Mouse (Mus musculus) neural tube, embryonic 12.5 days (tissue): ENCODE results near the gene Drd4. TPM values are rescaled to one million over a fixed set of nuclear protein-coding genes. Genes with fewer than 3 reads are reported as not detected.
A peak's percentile ranks its signal among the peaks of the same experiment; 100 is the strongest.

Experiments used
- ATAC-seq: fragments of 200-750 bp; cut with Nextera tagmentation; 2 replicates; pipeline ENCODE4 v1.8.0; 2017; ENCODE audit warnings: low read depth, mild to moderate bottlenecking, moderate TSS enrichment, moderate library complexity; ENCODE audit not compliant: low FRiP score
- H3K27ac ChIP-seq: fragments of 300-500 bp; sonication (generic); 2 replicates; pipeline ENCODE4 v1.5.1; 2016
- H3K27me3 ChIP-seq: fragments of 300-500 bp; sonication (generic); replicated peaks from 2 replicates; pipeline ENCODE4 v1.6.1; 2016; ENCODE audit warnings: mild to moderate bottlenecking
- H3K36me3 ChIP-seq: fragments of 300-500 bp; sonication (generic); 2 replicates; pipeline ENCODE4 v1.6.1; 2016; ENCODE audit warnings: mild to moderate bottlenecking
- H3K4me1 ChIP-seq: fragments of 300-500 bp; sonication (generic); 2 replicates; pipeline ENCODE4 v1.6.1; 2016
- H3K4me2 ChIP-seq: fragments of 300-500 bp; sonication (generic); replicated peaks from 2 replicates; pipeline ENCODE4 v1.6.1; 2016; ENCODE audit warnings: mild to moderate bottlenecking
- H3K4me3 ChIP-seq: fragments of 300-500 bp; sonication (generic); 2 replicates; pipeline ENCODE4 v1.5.1; 2016
- H3K9ac ChIP-seq: fragments of 300-500 bp; sonication (generic); 2 replicates; pipeline ENCODE4 v1.6.1; 2016; ENCODE audit warnings: mild to moderate bottlenecking
- H3K9me3 ChIP-seq: fragments of 300-500 bp; sonication (generic); 2 replicates; pipeline ENCODE4 v1.6.1; 2016; ENCODE audit warnings: mild to moderate bottlenecking
- whole genome bisulfite sequencing: fragments of 180-500 bp; shearing (Covaris S2); methylation state at CpG from one replicate; pipeline ENCODE4 v1.1.7; 2016; 5-methylcytosine and 5-hydroxymethylcytosine counted together
- polyA plus RNA-seq: library from polyadenylated mRNA; unstranded; fragments of >200 nt; fragmentation: Nextera tagmentation; extraction: Ambion mirVana; gene quantifications from 2 replicates; pipeline ENCODE4 v1.2.1, GENCODE M21; 2016

Drd4 gene
- polyA plus RNA-seq, 1 experiment from 2014 or later: 0.94 TPM

GRCm38 (mm10) chr7:141297926-141298650, 6.3 kb downstream of the Drd4 start:
- Histone ChIP-seq H3K36me3 (peaks cover 50% of the 10 kb centered on the region), H3K4me1 (peaks cover 16% of the 10 kb centered on the region), H3K9me3 (no peaks in the 10 kb centered on the region), H3K4me3 (no peak overlapping the region), H3K4me2 (no peak overlapping the region), H3K27me3 (peaks cover 31% of the 10 kb centered on the region), H3K27ac (no peak overlapping the region), H3K9ac (no peak overlapping the region)
- no peak for ATAC-seq
- WGBS: 77% methylated on average over 3 of the region's 3 CpGs

DNA sequence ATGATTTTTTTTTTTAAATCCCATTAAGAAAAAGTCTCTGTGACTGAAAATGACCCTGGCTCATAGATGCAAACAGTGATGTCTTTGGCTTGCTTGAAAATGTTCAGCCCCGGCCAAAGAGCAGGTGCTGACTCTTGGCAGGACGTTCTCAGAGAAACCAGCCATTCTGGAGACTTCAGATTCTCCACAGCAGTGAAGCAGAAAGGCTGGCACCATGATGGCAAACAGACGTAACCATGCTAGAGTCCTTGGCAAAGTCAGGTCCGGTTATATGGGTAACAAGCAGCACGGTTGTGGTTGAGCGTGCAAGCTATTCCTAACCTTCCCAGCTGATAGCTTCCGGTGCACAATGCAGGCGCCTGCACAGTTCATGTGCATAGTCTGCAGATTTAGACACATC, 7.4 kb downstream of the Drd4 start:
- ATAC-seq: no peak

DNA sequence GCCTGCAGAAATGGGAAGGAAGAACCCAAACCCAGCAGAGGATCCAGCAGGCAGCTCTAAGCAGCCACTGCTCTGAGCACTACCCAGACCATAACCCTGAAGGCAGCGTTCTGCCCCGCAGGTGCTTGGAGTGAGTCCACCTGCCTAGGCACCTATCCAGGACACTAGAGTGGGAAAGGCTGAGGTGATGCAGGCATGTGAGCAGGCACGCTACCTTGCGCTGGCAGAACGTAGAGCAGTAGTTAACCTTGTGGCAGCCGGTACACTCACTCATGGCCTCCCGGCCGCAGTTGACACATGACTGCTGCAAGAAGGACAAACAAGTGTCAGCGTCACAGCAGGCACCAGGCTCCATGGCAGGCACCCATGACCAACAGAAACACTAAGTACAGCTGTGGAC, 9.6 kb downstream of the Drd4 start:
- H3K9ac ChIP-seq: no peak overlapping the region
- WGBS: 96% methylated on average over 9 of the region's 9 CpGs
- no peak overlapping the region for H3K4me3 ChIP-seq
- H3K9me3 ChIP-seq: no peaks in the 10 kb centered on the region
- H3K27ac ChIP-seq: no peak overlapping the region
- no peak overlapping the region for H3K4me2 ChIP-seq
- H3K4me1 ChIP-seq: no peaks in the 10 kb centered on the region
- H3K36me3 ChIP-seq: peaks cover 78% of the 10 kb centered on the region
- ATAC-seq: no peak
- no peaks in the 10 kb centered on the region for H3K27me3 ChIP-seq

More for the DNA sequence above, 7.4 kb downstream of the Drd4 start:
- H3K9ac ChIP-seq: no peak overlapping the region
- H3K27me3 ChIP-seq: peaks cover 20% of the 10 kb centered on the region
- H3K4me3 ChIP-seq: no peak overlapping the region
- H3K27ac ChIP-seq: no peak overlapping the region
- WGBS: 96% methylated on average over 8 of the region's 8 CpGs
- peaks cover 57% of the 10 kb centered on the region for H3K36me3 ChIP-seq
- no peak overlapping the region for H3K4me2 ChIP-seq
- H3K4me1 ChIP-seq: peaks cover 6% of the 10 kb centered on the region
- H3K9me3 ChIP-seq: no peaks in the 10 kb centered on the region

- H3K9me3 ChIP-seq: no peaks in the 10 kb centered on the region
- no peak for ATAC-seq
- H3K9ac ChIP-seq: no peak overlapping the region
- H3K4me3 ChIP-seq: no peak overlapping the region
- H3K27ac ChIP-seq: no peak overlapping the region
- H3K27me3 ChIP-seq: no peaks in the 10 kb centered on the region
- H3K4me1 ChIP-seq: no peaks in the 10 kb centered on the region
- no peak overlapping the region for H3K4me2 ChIP-seq
- peaks cover 82% of the 10 kb centered on the region for H3K36me3 ChIP-seq
- WGBS: 81% methylated on average over 1 of the region's 1 CpGs
Measured at GRCm38 (mm10) chr7:141302702-141303268, 11.0 kb downstream of the Drd4 start.

DNA sequence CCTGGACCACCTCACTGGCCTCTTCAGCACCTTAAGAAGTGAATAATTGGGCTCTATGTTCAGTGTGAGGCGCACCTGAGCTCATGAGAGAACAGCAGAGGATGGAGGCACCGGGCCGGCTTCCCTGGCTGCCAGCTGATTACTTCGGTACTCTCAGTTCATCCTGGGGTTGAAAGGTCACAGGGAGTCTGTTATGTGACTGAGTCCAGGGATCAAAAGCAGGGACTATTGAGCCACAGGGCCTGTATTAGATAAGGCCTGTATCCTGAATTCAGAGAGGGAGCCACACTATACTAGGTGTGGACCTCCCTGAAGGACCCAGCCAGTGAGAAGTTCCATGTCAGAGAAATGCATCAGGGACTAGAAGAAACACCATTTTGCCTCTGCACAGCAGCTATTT, 12.7 kb downstream of the Drd4 start:
- H3K9ac ChIP-seq: no peak overlapping the region
- H3K27ac ChIP-seq: no peak overlapping the region
- no peaks in the 10 kb centered on the region for H3K27me3 ChIP-seq
- WGBS: 92% methylated on average over 4 of the region's 4 CpGs
- H3K36me3 ChIP-seq: peaks cover 90% of the 10 kb centered on the region
- no peaks in the 10 kb centered on the region for H3K9me3 ChIP-seq
- H3K4me2 ChIP-seq: no peak overlapping the region
- H3K4me3 ChIP-seq: no peak overlapping the region
- H3K4me1 ChIP-seq: no peaks in the 10 kb centered on the region
- ATAC-seq: no peak

DNA sequence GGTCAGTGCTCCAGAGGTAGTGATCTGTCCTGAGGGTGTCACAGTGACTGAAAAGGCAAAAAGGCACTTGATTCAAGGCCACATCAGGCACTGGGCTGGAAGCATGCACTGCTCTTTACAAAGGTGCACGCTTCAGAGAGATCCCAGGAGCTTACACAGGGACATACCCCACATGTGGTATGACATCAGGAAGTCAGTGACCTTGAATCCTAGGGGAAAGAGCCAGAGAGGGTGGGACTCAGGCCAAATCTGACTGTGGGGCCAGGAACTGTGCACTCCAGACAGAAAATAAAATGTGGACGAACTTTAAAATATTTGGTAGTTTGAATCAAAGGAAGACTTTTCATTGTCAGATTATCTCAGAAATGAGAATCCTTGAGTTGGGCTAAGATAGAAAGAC, 22.6 kb downstream of the Drd4 start:
- no peaks in the 10 kb centered on the region for H3K9me3 ChIP-seq
- no peak overlapping the region for H3K4me2 ChIP-seq
- ATAC-seq: no peak
- H3K4me1 ChIP-seq: no peaks in the 10 kb centered on the region
- H3K27ac ChIP-seq: no peak overlapping the region
- H3K27me3 ChIP-seq: no peaks in the 10 kb centered on the region
- H3K36me3 ChIP-seq: peaks cover 95% of the 10 kb centered on the region
- H3K4me3 ChIP-seq: no peak overlapping the region
- no peak overlapping the region for H3K9ac ChIP-seq
- 95% methylated on average over 2 of the region's 2 CpGs for WGBS

DNA sequence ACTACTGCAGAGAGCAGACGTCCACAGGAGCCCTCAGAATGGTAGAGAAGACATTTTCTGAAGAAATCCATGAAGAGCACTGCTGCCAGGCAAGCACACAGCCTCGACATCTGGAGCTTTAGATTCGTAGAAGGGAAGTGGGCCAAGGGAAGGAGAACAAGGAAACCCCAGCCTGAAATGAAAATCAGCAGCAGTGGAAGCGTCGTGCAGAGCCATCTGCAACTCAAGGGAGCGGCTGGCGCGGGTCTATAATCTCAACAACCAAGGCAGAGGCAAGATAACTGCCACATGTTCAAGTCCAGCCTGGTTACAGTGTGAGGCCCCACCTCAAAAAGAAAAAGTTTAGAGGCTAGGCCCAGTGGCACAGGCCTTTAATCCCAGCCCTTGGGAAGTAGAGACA, 23.3 kb downstream of the Drd4 start:
- H3K27me3 ChIP-seq: no peaks in the 10 kb centered on the region
- no peak for ATAC-seq
- H3K4me3 ChIP-seq: no peak overlapping the region
- peaks cover 95% of the 10 kb centered on the region for H3K36me3 ChIP-seq
- 93% methylated on average over 8 of the region's 8 CpGs for WGBS
- no peak overlapping the region for H3K9ac ChIP-seq
- H3K27ac ChIP-seq: no peak overlapping the region
- no peaks in the 10 kb centered on the region for H3K9me3 ChIP-seq
- H3K4me2 ChIP-seq: no peak overlapping the region
- no peaks in the 10 kb centered on the region for H3K4me1 ChIP-seq

GRCm38 (mm10) chr7:141315974-141316373, 24.2 kb downstream of the Drd4 start:
- peaks cover 95% of the 10 kb centered on the region for H3K36me3 ChIP-seq
- ATAC-seq: no peak
- WGBS: 82% methylated on average over 5 of the region's 5 CpGs
- H3K9me3 ChIP-seq: no peaks in the 10 kb centered on the region
- no peaks in the 10 kb centered on the region for H3K27me3 ChIP-seq
- no peak overlapping the region for H3K4me3 ChIP-seq
- H3K27ac ChIP-seq: no peak overlapping the region
- no peaks in the 10 kb centered on the region for H3K4me1 ChIP-seq
- no peak overlapping the region for H3K4me2 ChIP-seq
- no peak overlapping the region for H3K9ac ChIP-seq

GRCm38 (mm10) chr7:141317619-141318132, 25.9 kb downstream of the Drd4 start:
- H3K9ac ChIP-seq: no peak overlapping the region
- peaks cover 95% of the 10 kb centered on the region for H3K36me3 ChIP-seq
- H3K27ac ChIP-seq: no peak overlapping the region
- no peak for ATAC-seq
- no peaks in the 10 kb centered on the region for H3K27me3 ChIP-seq
- 86% methylated on average over 1 of the region's 1 CpGs for WGBS
- no peaks in the 10 kb centered on the region for H3K4me1 ChIP-seq
- H3K4me2 ChIP-seq: no peak overlapping the region
- H3K9me3 ChIP-seq: no peaks in the 10 kb centered on the region
- no peak overlapping the region for H3K4me3 ChIP-seq

GRCm38 (mm10) chr7:141319446-141319845, 27.6 kb downstream of the Drd4 start:
- no peak for ATAC-seq
- 65% methylated on average over 2 of the region's 2 CpGs for WGBS
- Histone ChIP-seq H3K4me2 (no peak overlapping the region), H3K27ac (no peak overlapping the region), H3K4me1 (no peaks in the 10 kb centered on the region), H3K9ac (no peak overlapping the region), H3K4me3 (no peak overlapping the region), H3K9me3 (no peaks in the 10 kb centered on the region), H3K36me3 (peaks cover 92% of the 10 kb centered on the region), H3K27me3 (no peaks in the 10 kb centered on the region)

DNA sequence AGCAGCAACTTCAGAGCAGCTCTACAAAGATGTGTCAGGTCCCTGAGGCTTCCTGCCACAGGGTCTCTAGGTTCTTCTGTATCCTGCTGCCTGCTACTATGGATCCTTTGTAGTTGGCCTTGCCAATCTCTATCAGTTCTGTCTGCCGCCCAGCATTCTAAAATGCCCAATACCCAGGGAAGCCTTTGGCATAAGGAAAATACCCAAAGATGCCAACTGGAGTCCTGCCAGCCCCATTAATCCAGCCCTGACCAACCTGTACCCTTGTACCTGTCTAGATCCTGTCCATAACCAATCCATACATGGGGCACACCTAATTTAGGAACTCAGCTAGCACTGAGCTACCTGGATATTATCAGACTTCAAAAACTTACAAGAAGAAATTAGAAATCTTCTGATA, 32.9 kb downstream of the Drd4 start:
- Histone ChIP-seq H3K9ac (no peak overlapping the region), H3K4me2 (0 out of 2 replicates have a peak overlapping the region, but pooled peaks have one; percentile 20), H3K36me3 (peaks cover 43% of the 10 kb centered on the region), H3K4me3 (no peak overlapping the region), H3K4me1 (peaks cover 24% of the 10 kb centered on the region), H3K27ac (no peak overlapping the region), H3K27me3 (no peaks in the 10 kb centered on the region), H3K9me3 (no peaks in the 10 kb centered on the region)
- 92% methylated on average over 1 of the region's 1 CpGs for WGBS
- no peak for ATAC-seq

DNA sequence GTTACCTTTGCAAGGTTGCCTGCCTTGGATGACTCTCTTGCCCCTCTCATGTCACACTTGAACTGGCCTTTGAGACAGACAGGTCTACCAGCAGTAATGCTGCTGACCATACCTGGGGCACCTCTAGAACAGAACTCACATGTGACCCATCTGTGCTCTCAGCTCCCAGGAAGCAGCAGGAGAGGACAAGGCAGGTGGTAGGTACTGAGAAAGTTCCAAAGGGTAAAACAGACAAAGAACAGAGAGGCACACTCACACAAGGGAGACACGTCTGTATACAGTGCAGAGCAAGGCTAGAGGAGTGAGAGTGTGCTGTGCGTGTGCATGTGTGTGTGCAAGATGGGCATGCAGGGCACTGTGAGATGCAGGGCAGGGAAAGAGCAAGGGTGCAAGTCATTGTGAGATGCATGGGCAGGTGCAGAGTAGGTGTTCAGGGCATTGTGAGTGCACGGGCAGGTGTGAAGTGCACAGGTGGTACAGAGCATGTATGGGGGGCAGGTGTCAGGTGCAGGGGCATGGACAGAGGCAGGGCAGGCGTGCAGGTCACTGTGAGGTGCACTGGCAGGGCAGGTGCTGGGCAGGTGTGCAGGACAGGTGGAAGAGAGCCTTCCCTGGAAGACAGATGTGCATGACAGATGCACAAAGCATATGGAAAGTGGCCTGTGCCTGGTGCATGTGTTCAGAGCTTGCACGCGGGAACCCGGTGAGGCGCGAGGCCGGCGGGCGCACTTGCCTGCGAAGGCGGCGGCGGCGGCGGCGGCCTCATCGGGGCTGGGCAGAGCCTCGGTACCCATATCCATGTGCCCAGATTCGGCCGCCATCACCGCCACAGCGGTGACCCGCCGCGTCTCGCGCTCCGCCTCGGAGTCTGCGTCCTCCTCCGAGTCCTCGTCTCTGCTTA, 35.0 kb downstream of the Drd4 start:
- peak overlapping the region; percentile 67 for H3K4me3 ChIP-seq
- H3K9ac ChIP-seq: peak overlapping the region; percentile 92
- peaks cover 23% of the 10 kb centered on the region for H3K36me3 ChIP-seq
- ATAC-seq: peak; percentile 37
- peak overlapping the region; percentile 99 for H3K4me2 ChIP-seq
- no peaks in the 10 kb centered on the region for H3K27me3 ChIP-seq
- 6% methylated on average over 35 of the region's 35 CpGs for WGBS
- H3K4me1 ChIP-seq: peaks cover 24% of the 10 kb centered on the region
- peak overlapping the region; percentile 95 for H3K27ac ChIP-seq
- H3K9me3 ChIP-seq: no peaks in the 10 kb centered on the region
